ENCODE assay signal across 12 mouse cellular contexts in the genomic region with DNA sequence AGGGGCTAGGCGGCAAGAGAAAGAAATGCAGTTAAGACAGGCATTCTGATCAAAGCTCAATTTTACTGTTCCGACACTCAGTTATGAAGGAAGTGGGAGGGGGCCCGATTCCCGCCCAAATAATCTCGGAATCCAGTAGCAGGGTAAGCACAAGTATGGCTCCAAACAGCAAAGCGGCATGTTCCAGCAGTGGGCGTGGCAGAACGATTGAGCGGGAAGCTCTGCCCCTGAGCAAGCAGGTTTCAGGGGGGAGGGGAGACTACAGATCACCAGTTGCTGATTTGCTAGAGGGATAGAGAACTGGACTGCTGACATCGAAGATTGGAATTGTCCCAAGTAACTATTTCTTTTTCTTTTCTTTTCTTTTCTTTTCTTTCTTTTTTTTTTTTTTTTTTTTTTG. TPM values are rescaled to one million over a fixed set of nuclear protein-coding genes. Genes with fewer than 3 reads are reported as not detected.
DNase-seq lines count a peak whose midpoint lies in the region; ATAC-seq and TF ChIP-seq lines count a peak whose summit lies in the region.
"Had no signal": no experiment of that assay in that cellular context is flagged by ENCODE, and none has a peak within 500 bp of the region (broad histone marks: within the 10 kb centered on the region; RNA-seq: fewer than 3 reads in every experiment).

No protein-coding gene starts in this region.

- TF ChIP-seq EP300 in MEL (IDR thresholded peaks at IDR 0.05; ENCODE audit: low read depth in 1 of 2, low read length in 2 of 2): no peak
- no peak for TF ChIP-seq EP300 in liver, embryonic 14.5 days (IDR thresholded peaks at IDR 0.05; ENCODE audit: low read depth)

- ATAC-seq in embryonic facial prominence, embryonic 11.5 days (replicated peaks; ENCODE audit: insufficient number of reproducible peaks, low FRiP score, low TSS enrichment, low read depth): no peak
- peak; percentile 51; the same call in 1 of the 2 replicates for ATAC-seq in liver, embryonic 14.5 days (ENCODE audit: insufficient read depth)
- ATAC-seq: forebrain, embryonic 13.5 days had no signal

- H3K27me3 ChIP-seq in MEL (ENCODE audit: control insufficient read depth in 1 of 2, insufficient read depth in 2 of 2, low read length in 2 of 2): no peaks in the 10 kb centered on the region
- H3K27me3 ChIP-seq in embryonic facial prominence, embryonic 11.5 days (ENCODE audit: control insufficient read depth, insufficient read depth, low read length): no peaks in the 10 kb centered on the region
- H3K27me3 ChIP-seq in liver, embryonic 14.5 days (ENCODE audit: control insufficient read depth, insufficient read depth, low read length): no peaks in the 10 kb centered on the region
- no peaks in the 10 kb centered on the region for H3K27me3 ChIP-seq in cerebellum, adult 2 months (ENCODE audit: control insufficient read depth, insufficient read depth, low read length)
- H3K27me3 ChIP-seq: CH12.LX; forebrain, embryonic 13.5 days had no signal

- no peak for TF ChIP-seq RAD21 in MEL (IDR thresholded peaks at IDR 0.05; ENCODE audit: low read depth, low read length)

- 54% methylated on average over 10 of the region's 10 CpGs for WGBS in embryonic facial prominence, embryonic 11.5 days
- 32% methylated on average over 10 of the region's 10 CpGs for WGBS in liver, embryonic 14.5 days (ENCODE audit: insufficient replicate concordance)
- 58% methylated on average over 10 of the region's 10 CpGs for WGBS in cerebellum, adult 2 months

- H3K36me3 ChIP-seq in MEL (ENCODE audit: control insufficient read depth in 1 of 2, insufficient read depth in 2 of 2, low read length in 2 of 2): no peaks in the 10 kb centered on the region
- H3K36me3 ChIP-seq in embryonic facial prominence, embryonic 11.5 days (replicated peaks; ENCODE audit: control insufficient read depth, insufficient read depth, low read depth, low read length): no peaks in the 10 kb centered on the region
- H3K36me3 ChIP-seq in liver, embryonic 14.5 days (replicated peaks; ENCODE audit: control insufficient read depth, insufficient read depth, low read depth): no peaks in the 10 kb centered on the region

- no peak for TF ChIP-seq POLR2A in MEL (IDR thresholded peaks at IDR 0.05; ENCODE audit: control insufficient read depth in 1 of 2, insufficient read depth in 1 of 2, low read depth in 1 of 2, low read length in 2 of 2, poor library complexity in 1 of 2)
- no peak for TF ChIP-seq POLR2A in cerebellum, adult 2 months (IDR thresholded peaks at IDR 0.05; ENCODE audit: borderline replicate concordance, insufficient read depth, low read length)

- intact Hi-C loops in gastrocnemius, adult 2 months (cut with DNase I): no loop called here

- TF ChIP-seq CTCF in MEL (IDR thresholded peaks at IDR 0.05 in 2 of 3, conservative IDR thresholded peaks at IDR 0.05 in 1 of 3; ENCODE audit: control insufficient read depth in 1 of 3, insufficient read depth in 1 of 3, low read depth in 2 of 3, low read length in 3 of 3, poor library complexity in 1 of 3, severe bottlenecking in 1 of 3): no peak
- TF ChIP-seq CTCF in liver, embryonic 14.5 days (IDR thresholded peaks at IDR 0.05; ENCODE audit: low read depth): no peak
- no peak for TF ChIP-seq CTCF in cerebellum, adult 2 months (IDR thresholded peaks at IDR 0.05; ENCODE audit: borderline replicate concordance, insufficient read depth, low read depth, low read length)
- no peak for TF ChIP-seq CTCF in gastrocnemius, adult 2 months (IDR thresholded peaks at IDR 0.05)

- H3K9ac ChIP-seq in MEL (ENCODE audit: control insufficient read depth, low read depth, low read length, poor library complexity, severe bottlenecking): no peak overlapping the region
- no peak overlapping the region for H3K9ac ChIP-seq in embryonic facial prominence, embryonic 11.5 days (replicated peaks; ENCODE audit: low read length)
- H3K9ac ChIP-seq in liver, embryonic 14.5 days (replicated peaks): no peak overlapping the region
- H3K9ac ChIP-seq: forebrain, embryonic 13.5 days had no signal

- H3K27ac ChIP-seq in MEL (ENCODE audit: control insufficient read depth, low read depth, low read length): no peak overlapping the region
- H3K27ac ChIP-seq in embryonic facial prominence, embryonic 11.5 days (replicated peaks; ENCODE audit: low read depth, low read length): no peak overlapping the region
- no peak overlapping the region for H3K27ac ChIP-seq in liver, embryonic 14.5 days
- no peak overlapping the region for H3K27ac ChIP-seq in cerebellum, adult 2 months (ENCODE audit: insufficient read depth, low read length)
- H3K27ac ChIP-seq in gastrocnemius, adult 2 months: no peak overlapping the region
- H3K27ac ChIP-seq: forebrain, embryonic 13.5 days had no signal

- H3K79me2 ChIP-seq in MEL (ENCODE audit: control insufficient read depth, insufficient read depth, low read length, poor library complexity): no peaks in the 10 kb centered on the region

- H3K9me3 ChIP-seq in MEL (replicated peaks; ENCODE audit: insufficient read depth, low read length): no peaks in the 10 kb centered on the region
- H3K9me3 ChIP-seq in embryonic facial prominence, embryonic 11.5 days (replicated peaks; ENCODE audit: control insufficient read depth, low read length): no peaks in the 10 kb centered on the region
- H3K9me3 ChIP-seq in liver, embryonic 14.5 days (ENCODE audit: control insufficient read depth, low read length): no peaks in the 10 kb centered on the region
- H3K9me3 ChIP-seq: forebrain, embryonic 13.5 days had no signal

- H3K4me3 ChIP-seq in MEL (ENCODE audit: control insufficient read depth in 1 of 2, insufficient read depth in 1 of 2, low read depth in 2 of 2, low read length in 2 of 2): no peak overlapping the region
- H3K4me3 ChIP-seq in embryonic facial prominence, embryonic 11.5 days (ENCODE audit: low read depth, low read length): no peak overlapping the region
- no peak overlapping the region for H3K4me3 ChIP-seq in liver, embryonic 14.5 days (ENCODE audit: insufficient read depth in 1 of 2, low read depth in 2 of 2, low read length in 2 of 2)
- H3K4me3 ChIP-seq in cerebellum, adult 2 months (replicated peaks; ENCODE audit: insufficient read depth, low read depth, low read length): no peak overlapping the region
- no peak overlapping the region for H3K4me3 ChIP-seq in gastrocnemius, adult 2 months
- H3K4me3 ChIP-seq: forebrain, embryonic 13.5 days had no signal

- H3K4me2 ChIP-seq in embryonic facial prominence, embryonic 11.5 days (ENCODE audit: low read depth, low read length): no peak overlapping the region
- no peak overlapping the region for H3K4me2 ChIP-seq in liver, embryonic 14.5 days (ENCODE audit: low read depth)
- H3K4me2 ChIP-seq: forebrain, embryonic 13.5 days had no signal

- DNase-seq in kidney, adult 11 months: peak; percentile 28
- DNase-seq in kidney, adult 8-10 months: no peak
- peak; percentile 66 for DNase-seq in MEL (ENCODE audit: low read depth, low spot score)
- DNase-seq in embryonic facial prominence, embryonic 11.5 days (ENCODE audit: low spot score): peak; percentile 41
- no peak for DNase-seq in liver, embryonic 14.5 days (ENCODE audit: low read depth in 3 of 3, low spot score in 3 of 3)
- no peak for DNase-seq in cerebellum, adult 2 months
- no peak for DNase-seq in gastrocnemius, adult 2 months
- DNase-seq in adrenal gland, postnatal 25 days: no peak
- DNase-seq: adrenal gland, postnatal 36 days; retina, postnatal 1 day had no signal

- H3K4me1 ChIP-seq in MEL (ENCODE audit: control insufficient read depth in 1 of 2, insufficient read depth in 2 of 2, low read length in 2 of 2): no peaks in the 10 kb centered on the region; a peak in 1 of 4 replicates
- H3K4me1 ChIP-seq in embryonic facial prominence, embryonic 11.5 days (ENCODE audit: control insufficient read depth, insufficient read depth, low read length): no peaks in the 10 kb centered on the region
- H3K4me1 ChIP-seq in liver, embryonic 14.5 days (replicated peaks; ENCODE audit: control insufficient read depth in 2 of 2, insufficient read depth in 2 of 2, low read length in 1 of 2): peaks cover 0 to 4% of the 10 kb centered on the region in 2 experiments; a peak in 1 of 4 replicates
- peaks cover 7% of the 10 kb centered on the region; the same call in 1 of the 2 replicates for H3K4me1 ChIP-seq in cerebellum, adult 2 months (ENCODE audit: control insufficient read depth, insufficient read depth, low read length)
- H3K4me1 ChIP-seq: forebrain, embryonic 13.5 days had no signal

TF ChIP-seq in MEL, 35 proteins besides CTCF, POLR2A, EP300 and RAD21:
- TF ChIP-seq ELF1 (IDR thresholded peaks at IDR 0.05; ENCODE audit: low read depth, low read length) (no peak), RCOR1 (IDR thresholded peaks at IDR 0.05; ENCODE audit: low read depth, low read length) (no peak), MAX (IDR thresholded peaks at IDR 0.05; ENCODE audit: low read length) (peak; percentile 59; the same call in 1 of the 2 replicates), NELFE (IDR thresholded peaks at IDR 0.05; ENCODE audit: low read depth, low read length) (no peak), GABPA (IDR thresholded peaks at IDR 0.05; ENCODE audit: low read depth, low read length) (no peak), KAT2A (conservative IDR thresholded peaks at IDR 0.05; ENCODE audit: low read depth, low read length) (no peak)

RNA-seq across cellular contexts. Expression of a gene that starts 9.8 kb away (rescaled TPM):
- total RNA-seq in MEL (2012; rRNA removed): 69.0 and 70.8 TPM in 2 replicates
- polyA plus RNA-seq in MEL (2012; ENCODE audit: insufficient read depth in 1 of 2, insufficient read length in 2 of 2, low read depth in 1 of 2, low replicate concordance in 2 of 2, missing spikeins in 1 of 2): 100 to 1,000 TPM in 1 of 2 experiments, 10 to 100 TPM in 1; 72.1 to 244 TPM
- polyA plus RNA-seq in embryonic facial prominence, embryonic 11.5 days (2014; fragmentation: Nextera tagmentation; extraction: Ambion mirVana): 145 and 166 TPM in 2 replicates
- polyA plus RNA-seq in liver, embryonic 14.5 days (2012; rRNA removed): 5.5 and 12.4 TPM in 2 replicates
- polyA plus RNA-seq in liver, embryonic 14.5 days (2014; fragmentation: Nextera tagmentation; extraction: Ambion mirVana): 57.4 and 67.2 TPM in 2 replicates
- 28.4 and 30.8 TPM in 2 replicates for polyA plus RNA-seq in cerebellum, adult 2 months (2012; rRNA removed)
- total RNA-seq in gastrocnemius, adult 2 months (2021): 10 to 100 TPM; 25.0 to 32.5 TPM
- total RNA-seq in adrenal gland, postnatal 25 days (2021): 63.2 and 63.6 TPM in 2 replicates

RNA-seq across cellular contexts. Expression of a gene that starts 37.9 kb away (rescaled TPM):
- total RNA-seq in MEL (2012; rRNA removed): 13.4 and 18.0 TPM in 2 replicates
- polyA plus RNA-seq in MEL (2012; ENCODE audit: insufficient read depth in 1 of 2, insufficient read length in 2 of 2, low read depth in 1 of 2, low replicate concordance in 2 of 2, missing spikeins in 1 of 2): 10 to 100 TPM; 24.8 to 46.0 TPM
- polyA plus RNA-seq in embryonic facial prominence, embryonic 11.5 days (2014; fragmentation: Nextera tagmentation; extraction: Ambion mirVana): 0.24 and 0.29 TPM in 2 replicates
- 11.9 and 12.2 TPM in 2 replicates for polyA plus RNA-seq in liver, embryonic 14.5 days (2012; rRNA removed)
- 7.5 and 10.7 TPM in 2 replicates for polyA plus RNA-seq in liver, embryonic 14.5 days (2014; fragmentation: Nextera tagmentation; extraction: Ambion mirVana)
- 18.5 and 19.8 TPM in 2 replicates for polyA plus RNA-seq in cerebellum, adult 2 months (2012; rRNA removed)
- 1 to 10 TPM; 1.9 to 5.0 TPM for total RNA-seq in gastrocnemius, adult 2 months (2021)
- total RNA-seq in adrenal gland, postnatal 25 days (2021): 6.8 and 8.6 TPM in 2 replicates
- total RNA-seq: CH12.LX had no signal

Comparison
In these comparisons a context has a peak if more than half of its experiments do, and no peak if none do; other contexts are left out.
1. DNase-seq: peak in kidney, adult 11 months (single experiment), MEL (single experiment) and embryonic facial prominence, embryonic 11.5 days (single experiment); none in kidney, adult 8-10 months (0 of 2), liver, embryonic 14.5 days (0 of 3), cerebellum, adult 2 months (0 of 2), gastrocnemius, adult 2 months (single experiment) and adrenal gland, postnatal 25 days (single experiment).